Mouse (Mus musculus): ENCODE measurements around the gene Olfr1344. TPM values are rescaled to one million over a fixed set of nuclear protein-coding genes. Genes with fewer than 3 reads are reported as not detected.
"Not testable (repeated sequence)": the region's sequence is repeated elsewhere in the genome, so short reads cannot be mapped to it uniquely, and the experiment has no call there.

Gene Olfr1344
- polyA plus RNA-seq, 1 experiment: not detected

GRCm38 (mm10) chr7:6430342-6430741 is 8.1 kb upstream of the Olfr1344 start:
- H3K27ac ChIP-seq (ENCODE audit: insufficient read depth, low read depth, low read length): no peak overlapping the region
- no peaks in the 10 kb centered on the region for H3K4me1 ChIP-seq (ENCODE audit: control insufficient read depth, insufficient read depth, low read length)
- TF ChIP-seq CTCF (IDR thresholded peaks at IDR 0.05; ENCODE audit: low read depth, low read length): peak; percentile 60
- no peak for TF ChIP-seq POLR2A (IDR thresholded peaks at IDR 0.05; ENCODE audit: borderline replicate concordance, low read depth, low read length)
- no peak overlapping the region for H3K4me3 ChIP-seq (ENCODE audit: insufficient read depth, low read length)

GRCm38 (mm10) chr7:6441173-6441572 is 2.7 kb downstream of the Olfr1344 start:
- no peaks in the 10 kb centered on the region for H3K4me1 ChIP-seq (ENCODE audit: control insufficient read depth, insufficient read depth, low read length)
- no peak overlapping the region for H3K4me3 ChIP-seq (ENCODE audit: insufficient read depth, low read length)
- TF ChIP-seq POLR2A (IDR thresholded peaks at IDR 0.05; ENCODE audit: borderline replicate concordance, low read depth, low read length) (no peak), CTCF (IDR thresholded peaks at IDR 0.05; ENCODE audit: low read depth, low read length) (no peak)
- no peak overlapping the region for H3K27ac ChIP-seq (ENCODE audit: insufficient read depth, low read depth, low read length)

- no peak overlapping the region for H3K27ac ChIP-seq (ENCODE audit: insufficient read depth, low read depth, low read length)
- TF ChIP-seq CTCF (IDR thresholded peaks at IDR 0.05; ENCODE audit: low read depth, low read length): no peak
- TF ChIP-seq POLR2A (IDR thresholded peaks at IDR 0.05; ENCODE audit: borderline replicate concordance, low read depth, low read length): no peak
- H3K4me1 ChIP-seq (ENCODE audit: control insufficient read depth, insufficient read depth, low read length): no peaks in the 10 kb centered on the region
- no peak overlapping the region for H3K4me3 ChIP-seq (ENCODE audit: insufficient read depth, low read length)
Measured at GRCm38 (mm10) chr7:6447771-6448170, 9.3 kb downstream of the Olfr1344 start.

GRCm38 (mm10) chr7:6455868-6456267 is 17.4 kb downstream of the Olfr1344 start, which contains the start of gene Olfr1336:
Gene Olfr1336, plus strand, starts transcription at chr7:6456168.
- Histone ChIP-seq H3K4me3 (ENCODE audit: insufficient read depth, low read length) (no peak within 1 kb of the TSS), H3K27ac (ENCODE audit: insufficient read depth, low read depth, low read length) (no peak within 1 kb of the TSS), H3K4me1 (ENCODE audit: control insufficient read depth, insufficient read depth, low read length) (no peaks in the 10 kb centered on the region)
- no peak for TF ChIP-seq CTCF (IDR thresholded peaks at IDR 0.05; ENCODE audit: low read depth, low read length)
- no peak for TF ChIP-seq POLR2A (IDR thresholded peaks at IDR 0.05; ENCODE audit: borderline replicate concordance, low read depth, low read length)

GRCm38 (mm10) chr7:6456399-6456798 is 17.9 kb downstream of the Olfr1344 start:
- Histone ChIP-seq H3K4me1 (ENCODE audit: control insufficient read depth, insufficient read depth, low read length) (no peaks in the 10 kb centered on the region), H3K27ac (ENCODE audit: insufficient read depth, low read depth, low read length) (no peak overlapping the region), H3K4me3 (ENCODE audit: insufficient read depth, low read length) (no peak overlapping the region)
- TF ChIP-seq POLR2A (IDR thresholded peaks at IDR 0.05; ENCODE audit: borderline replicate concordance, low read depth, low read length): no peak
- no peak for TF ChIP-seq CTCF (IDR thresholded peaks at IDR 0.05; ENCODE audit: low read depth, low read length)

- Histone ChIP-seq H3K4me1 (ENCODE audit: control insufficient read depth, insufficient read depth, low read length) (no peaks in the 10 kb centered on the region), H3K27ac (ENCODE audit: insufficient read depth, low read depth, low read length) (no peak within 1 kb of the TSS), H3K4me3 (ENCODE audit: insufficient read depth, low read length) (no peak within 1 kb of the TSS)
- TF ChIP-seq POLR2A (IDR thresholded peaks at IDR 0.05; ENCODE audit: borderline replicate concordance, low read depth, low read length): no peak
- TF ChIP-seq CTCF (IDR thresholded peaks at IDR 0.05; ENCODE audit: low read depth, low read length): no peak
Measured at GRCm38 (mm10) chr7:6466951-6467350, 28.5 kb downstream of the Olfr1344 start, which contains the start of gene Olfr1346. Gene Olfr1346, plus strand, starts transcription at chr7:6467101.

- H3K4me3 ChIP-seq (ENCODE audit: insufficient read depth, low read length); H3K4me1 ChIP-seq (ENCODE audit: control insufficient read depth, insufficient read depth, low read length); H3K27ac ChIP-seq (ENCODE audit: insufficient read depth, low read depth, low read length): not testable (repeated sequence)
Measured at GRCm38 (mm10) chr7:6477633-6478032, 39.1 kb downstream of the Olfr1344 start.

- H3K4me3 ChIP-seq (ENCODE audit: insufficient read depth, low read length): no peak within 1 kb of the TSS
- H3K4me1 ChIP-seq (ENCODE audit: control insufficient read depth, insufficient read depth, low read length): no peaks in the 10 kb centered on the region
- TF ChIP-seq POLR2A (IDR thresholded peaks at IDR 0.05; ENCODE audit: borderline replicate concordance, low read depth, low read length): no peak
- no peak for TF ChIP-seq CTCF (IDR thresholded peaks at IDR 0.05; ENCODE audit: low read depth, low read length)
- no peak within 1 kb of the TSS for H3K27ac ChIP-seq (ENCODE audit: insufficient read depth, low read depth, low read length)
Measured at GRCm38 (mm10) chr7:6486841-6487240, 48.4 kb downstream of the Olfr1344 start, which contains the start of gene Olfr5. Gene Olfr5, minus strand, starts transcription at chr7:6486941.

Other genes with a start within 250 kb of the Olfr1344 start
- not detected in 2 replicates for gene Galp, start 241.6 kb upstream of the Olfr1344 start, polyA plus RNA-seq (2012; ENCODE audit: insufficient read depth, insufficient read length, missing spikeins)
- not detected in 2 replicates for gene Zscan5b, start 216.4 kb upstream of the Olfr1344 start, polyA plus RNA-seq (2012; ENCODE audit: insufficient read depth, insufficient read length, missing spikeins)
- gene Epp13, start 186.0 kb upstream of the Olfr1344 start, polyA plus RNA-seq (2012; ENCODE audit: insufficient read depth, insufficient read length, missing spikeins): not detected in 2 replicates
- gene Zfp667, start 152.1 kb upstream of the Olfr1344 start, polyA plus RNA-seq (2012; ENCODE audit: insufficient read depth, insufficient read length, missing spikeins): 2.0 and 2.9 TPM in 2 replicates
- gene Zfp583, start 107.4 kb upstream of the Olfr1344 start, polyA plus RNA-seq (2012; ENCODE audit: insufficient read depth, insufficient read length, missing spikeins): 3.2 and 3.9 TPM in 2 replicates
- gene Gm3854, start 94.9 kb upstream of the Olfr1344 start, polyA plus RNA-seq (2012; ENCODE audit: insufficient read depth, insufficient read length, missing spikeins): 0.31 TPM in 1 of 2 replicates, not detected in the other
- gene Zfp78, start 75.4 kb upstream of the Olfr1344 start, polyA plus RNA-seq (2012; ENCODE audit: insufficient read depth, insufficient read length, missing spikeins): 2.5 and 2.7 TPM in 2 replicates
- 8.7 and 9.5 TPM in 2 replicates for gene Zfp28, start 55.4 kb upstream of the Olfr1344 start, polyA plus RNA-seq (2012; ENCODE audit: insufficient read depth, insufficient read length, missing spikeins)
- gene Smim17, start 40.0 kb upstream of the Olfr1344 start, polyA plus RNA-seq (2012; ENCODE audit: insufficient read depth, insufficient read length, missing spikeins): 0.25 TPM in 1 of 2 replicates, not detected in the other
- gene Gm20715, start 28.4 kb upstream of the Olfr1344 start, polyA plus RNA-seq (2012; ENCODE audit: insufficient read depth, insufficient read length, missing spikeins): 0.17 TPM in 1 of 2 replicates, not detected in the other
- gene Olfr1336, start 17.5 kb downstream of the Olfr1344 start, polyA plus RNA-seq (2012; ENCODE audit: insufficient read depth, insufficient read length, missing spikeins): 0.11 TPM in 1 of 2 replicates, not detected in the other
- gene Olfr1346, start 28.4 kb downstream of the Olfr1344 start, polyA plus RNA-seq (2012; ENCODE audit: insufficient read depth, insufficient read length, missing spikeins): not detected in 2 replicates
- gene Olfr5, start 48.3 kb downstream of the Olfr1344 start, polyA plus RNA-seq (2012; ENCODE audit: insufficient read depth, insufficient read length, missing spikeins): not detected in 2 replicates
- not detected in 2 replicates for gene Olfr1347, start 61.1 kb downstream of the Olfr1344 start, polyA plus RNA-seq (2012; ENCODE audit: insufficient read depth, insufficient read length, missing spikeins)
- not detected in 2 replicates for gene Olfr1348, start 70.1 kb downstream of the Olfr1344 start, polyA plus RNA-seq (2012; ENCODE audit: insufficient read depth, insufficient read length, missing spikeins)
- not detected in 2 replicates for gene Olfr1349, start 84.3 kb downstream of the Olfr1344 start, polyA plus RNA-seq (2012; ENCODE audit: insufficient read depth, insufficient read length, missing spikeins)
- gene Olfr1350, start 126.2 kb downstream of the Olfr1344 start, polyA plus RNA-seq (2012; ENCODE audit: insufficient read depth, insufficient read length, missing spikeins): not detected in 2 replicates

All from bone marrow macrophage, adult 2 months (primary cell).